Mouse (Mus musculus): ENCODE measurements around the gene Btbd2. TPM values are rescaled to one million over a fixed set of nuclear protein-coding genes. Genes with fewer than 3 reads are reported as not detected.

Gene Btbd2
- total and polyA plus RNA-seq, 3 experiments, result 43.1 to 81.8 TPM; not detected in 1

GRCm38 (mm10) chr10:80608435-80608834 is 48.4 kb downstream of the Btbd2 start:
- H3K4me3 ChIP-seq (ENCODE audit: control insufficient read depth in 1 of 2, insufficient read depth in 1 of 2, low read depth in 2 of 2, low read length in 2 of 2), result no peak overlapping the region
- TF ChIP-seq ZC3H11A (IDR thresholded peaks at IDR 0.05; ENCODE audit: low read depth, low read length), result no peak
- no peak for TF ChIP-seq RCOR1 (IDR thresholded peaks at IDR 0.05; ENCODE audit: low read depth, low read length)
- TF ChIP-seq MYB (IDR thresholded peaks at IDR 0.05; ENCODE audit: low read depth, low read length), result no peak
- no peak for TF ChIP-seq MYC (IDR thresholded peaks at IDR 0.05; ENCODE audit: low read depth, low read length)
- no peak for TF ChIP-seq TCF12 (IDR thresholded peaks at IDR 0.05; ENCODE audit: low read depth, low read length)
- no peak for TF ChIP-seq POLR2AphosphoS2 (IDR thresholded peaks at IDR 0.05; ENCODE audit: low read length)
- no peak for TF ChIP-seq TAL1 (IDR thresholded peaks at IDR 0.05; ENCODE audit: low read length)
- TF ChIP-seq ELF1 (IDR thresholded peaks at IDR 0.05; ENCODE audit: low read depth, low read length), result no peak
- H3K9ac ChIP-seq (ENCODE audit: control insufficient read depth, low read depth, low read length, poor library complexity, severe bottlenecking), result no peak overlapping the region
- H3K79me2 ChIP-seq (ENCODE audit: control insufficient read depth, insufficient read depth, low read length, poor library complexity), result peaks cover 32% of the 10 kb centered on the region
- DNase-seq (ENCODE audit: low read depth, low spot score), result no peak
- H3K27me3 ChIP-seq (ENCODE audit: control insufficient read depth in 1 of 2, insufficient read depth in 2 of 2, low read length in 2 of 2), result no peaks in the 10 kb centered on the region
- H3K9me3 ChIP-seq (replicated peaks; ENCODE audit: insufficient read depth, low read length), result no peaks in the 10 kb centered on the region
- peaks cover 2 to 6% of the 10 kb centered on the region in 2 experiments; a peak in 3 of 4 replicates for H3K36me3 ChIP-seq (ENCODE audit: control insufficient read depth in 1 of 2, insufficient read depth in 2 of 2, low read length in 2 of 2)
- H3K4me1 ChIP-seq (ENCODE audit: control insufficient read depth in 1 of 2, insufficient read depth in 2 of 2, low read length in 2 of 2), result peaks cover 0 to 7% of the 10 kb centered on the region in 2 experiments; a peak in 3 of 4 replicates
- no peak overlapping the region for H3K27ac ChIP-seq (ENCODE audit: control insufficient read depth, low read depth, low read length)

GRCm38 (mm10) chr10:80606737-80607350 is 50.0 kb downstream of the Btbd2 start:
- DNase-seq (ENCODE audit: low read depth, low spot score), result no peak
- Histone ChIP-seq H3K79me2 (ENCODE audit: control insufficient read depth, insufficient read depth, low read length, poor library complexity) (peaks cover 37% of the 10 kb centered on the region), H3K4me1 (ENCODE audit: control insufficient read depth in 1 of 2, insufficient read depth in 2 of 2, low read length in 2 of 2) (peaks cover 6 to 14% of the 10 kb centered on the region in 2 experiments), H3K9me3 (replicated peaks; ENCODE audit: insufficient read depth, low read length) (no peaks in the 10 kb centered on the region), H3K36me3 (ENCODE audit: control insufficient read depth in 1 of 2, insufficient read depth in 2 of 2, low read length in 2 of 2) (peaks cover 2 to 13% of the 10 kb centered on the region in 2 experiments; a peak in 3 of 4 replicates), H3K9ac (ENCODE audit: control insufficient read depth, low read depth, low read length, poor library complexity, severe bottlenecking) (no peak overlapping the region), H3K27me3 (ENCODE audit: control insufficient read depth in 1 of 2, insufficient read depth in 2 of 2, low read length in 2 of 2) (no peaks in the 10 kb centered on the region), H3K27ac (ENCODE audit: control insufficient read depth, low read depth, low read length) (no peak overlapping the region), H3K4me3 (ENCODE audit: control insufficient read depth in 1 of 2, insufficient read depth in 1 of 2, low read depth in 2 of 2, low read length in 2 of 2) (no peak overlapping the region)
- TF ChIP-seq ELF1 (IDR thresholded peaks at IDR 0.05; ENCODE audit: low read depth, low read length) (no peak), TAL1 (IDR thresholded peaks at IDR 0.05; ENCODE audit: low read length) (no peak), ZMIZ1 (IDR thresholded peaks at IDR 0.05; ENCODE audit: low read depth, low read length) (no peak), ZKSCAN1 (IDR thresholded peaks at IDR 0.05; ENCODE audit: low read depth, low read length) (no peak), USF1 (IDR thresholded peaks at IDR 0.05; ENCODE audit: low read depth, low read length) (no peak), NELFE (IDR thresholded peaks at IDR 0.05; ENCODE audit: low read depth, low read length) (no peak), MYC (IDR thresholded peaks at IDR 0.05; ENCODE audit: low read depth, low read length) (no peak), MAFK (IDR thresholded peaks at IDR 0.05; ENCODE audit: borderline replicate concordance, low read depth, low read length) (no peak), MAZ (IDR thresholded peaks at IDR 0.05; ENCODE audit: low read depth, low read length) (no peak), MXI1 (IDR thresholded peaks at IDR 0.05; ENCODE audit: low read depth, low read length) (no peak), GATA1 (IDR thresholded peaks at IDR 0.05; ENCODE audit: low read depth, low read length) (no peak), ZNF384 (IDR thresholded peaks at IDR 0.05; ENCODE audit: low read depth, low read length) (no peak), ZC3H11A (IDR thresholded peaks at IDR 0.05; ENCODE audit: low read depth, low read length) (no peak), UBTF (IDR thresholded peaks at IDR 0.05; ENCODE audit: borderline replicate concordance, insufficient read depth, low read depth, low read length) (no peak), NRF1 (IDR thresholded peaks at IDR 0.05; ENCODE audit: insufficient read depth, low read depth, low read length, poor library complexity, severe bottlenecking) (no peak), CHD1 (IDR thresholded peaks at IDR 0.05; ENCODE audit: low read depth, low read length) (no peak), CTCF (IDR thresholded peaks at IDR 0.05 in 2 of 3, conservative IDR thresholded peaks at IDR 0.05 in 1 of 3; ENCODE audit: control insufficient read depth in 1 of 3, insufficient read depth in 1 of 3, low read depth in 2 of 3, low read length in 3 of 3, poor library complexity in 1 of 3, severe bottlenecking in 1 of 3) (no peak)
